Mouse (Mus musculus) right cerebral cortex, postnatal 4 days (tissue): ENCODE data around the gene Stx16.
A peak's percentile ranks its signal among the peaks of the same experiment; 100 is the strongest.

Experiments
- DNase-seq: peaks from one replicate; pipeline ENCODE4 v3.0.0-alpha.2; 2022

Stx16 gene

GRCm38 (mm10) chr2:174075673-174076432 lies at the start of gene Stx16:
Gene Stx16, plus strand, starts transcription at chr2:174076308.
- DNase-seq: peak; percentile 90

GRCm38 (mm10) chr2:174026406-174026805 lies 49.7 kb upstream of the Stx16 start:
- DNase-seq: no peak

DNA sequence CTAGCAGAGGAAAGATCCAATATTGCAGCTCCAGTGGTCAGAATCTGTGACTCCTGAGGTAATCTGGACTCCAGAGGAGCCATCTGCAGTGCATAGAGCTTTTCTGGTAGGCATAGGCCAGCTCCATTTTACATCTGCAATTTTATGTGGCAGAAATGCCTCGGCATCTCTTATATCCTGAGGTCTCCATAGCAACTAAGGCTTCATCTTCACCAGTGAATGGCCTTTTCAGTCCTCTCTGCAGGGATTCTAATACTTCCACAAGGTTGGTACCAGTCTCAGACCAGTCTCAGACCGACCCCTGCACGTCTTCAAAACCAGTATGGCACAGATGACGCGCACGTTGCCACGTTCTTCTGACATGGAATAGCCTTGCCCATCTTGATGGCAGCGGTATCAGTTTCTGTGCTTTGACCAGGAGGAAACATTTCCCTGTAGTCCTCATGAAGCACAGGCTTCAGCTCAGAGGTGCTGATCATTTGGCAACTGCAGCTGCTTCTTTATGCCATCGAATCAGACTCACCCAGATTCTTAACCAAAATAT lies 42.8 kb upstream of the Stx16 start:
- no peak for DNase-seq

- DNase-seq: no peak
These were observed 28.5 kb upstream of the Stx16 start for GRCm38 (mm10) chr2:174047656-174048055.

DNA sequence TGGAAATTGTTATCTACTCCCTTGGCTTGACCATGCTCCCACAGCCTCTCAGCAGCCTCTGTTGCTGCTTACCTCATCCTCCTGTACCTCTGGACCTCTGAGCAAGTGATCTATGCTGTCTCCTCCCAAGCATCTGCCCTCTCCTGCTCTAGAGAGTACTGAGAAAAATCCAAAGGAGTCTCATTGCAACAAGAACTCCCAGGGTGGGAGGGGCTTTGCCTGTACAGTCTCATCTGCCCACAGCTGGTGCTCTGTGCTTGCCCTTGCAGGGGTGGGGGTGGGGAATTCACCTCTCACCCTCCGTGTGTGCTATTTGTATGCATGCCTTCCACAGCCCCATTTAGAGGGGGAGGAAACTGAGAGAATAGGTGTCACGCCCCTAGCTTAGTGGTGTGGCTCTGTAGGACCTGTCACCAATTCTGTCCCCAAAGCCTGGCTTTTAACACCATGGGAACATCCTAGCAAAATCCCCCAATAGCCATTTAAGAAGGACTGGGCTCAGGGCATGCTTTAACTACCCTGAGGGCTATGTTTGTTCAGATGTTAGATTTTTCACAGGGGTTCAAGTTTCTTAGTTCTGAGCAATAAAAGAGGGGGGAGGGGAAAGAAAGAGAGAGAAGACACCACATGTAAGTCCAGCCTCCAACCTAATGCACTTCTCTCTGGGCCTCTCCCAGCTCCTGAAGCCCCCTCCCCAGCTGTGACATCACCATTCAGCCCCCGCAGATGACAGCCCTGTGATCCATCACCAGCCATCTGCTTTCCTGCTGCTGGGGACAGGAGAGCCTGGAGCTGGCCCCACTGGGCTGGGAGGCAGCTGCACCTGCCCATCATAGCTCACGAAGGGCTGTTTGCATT lies 26.4 kb upstream of the Stx16 start:
- DNase-seq: no peak

DNA sequence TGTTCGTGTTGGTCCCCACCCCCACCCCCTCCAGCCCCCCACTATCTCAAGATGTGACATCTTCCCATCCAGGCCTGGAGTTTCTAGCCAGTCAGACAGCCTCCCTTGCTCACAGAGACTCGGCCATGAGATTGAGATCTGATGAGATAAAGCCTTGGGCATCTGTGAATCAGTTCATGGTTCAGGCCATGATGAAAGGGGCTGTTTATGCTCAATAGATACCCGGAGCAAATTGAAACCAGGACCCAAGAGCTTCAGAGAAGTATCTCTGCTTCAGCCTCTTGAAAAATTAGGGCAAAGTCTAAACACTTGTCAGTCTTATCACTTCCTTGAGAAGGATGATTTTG lies 25.8 kb upstream of the Stx16 start:
- DNase-seq: no peak

- DNase-seq: no peak
These were observed 25.0 kb upstream of the Stx16 start for GRCm38 (mm10) chr2:174051081-174051481.

- DNase-seq: no peak
These were observed 21.6 kb upstream of the Stx16 start for GRCm38 (mm10) chr2:174054496-174054895.

DNA sequence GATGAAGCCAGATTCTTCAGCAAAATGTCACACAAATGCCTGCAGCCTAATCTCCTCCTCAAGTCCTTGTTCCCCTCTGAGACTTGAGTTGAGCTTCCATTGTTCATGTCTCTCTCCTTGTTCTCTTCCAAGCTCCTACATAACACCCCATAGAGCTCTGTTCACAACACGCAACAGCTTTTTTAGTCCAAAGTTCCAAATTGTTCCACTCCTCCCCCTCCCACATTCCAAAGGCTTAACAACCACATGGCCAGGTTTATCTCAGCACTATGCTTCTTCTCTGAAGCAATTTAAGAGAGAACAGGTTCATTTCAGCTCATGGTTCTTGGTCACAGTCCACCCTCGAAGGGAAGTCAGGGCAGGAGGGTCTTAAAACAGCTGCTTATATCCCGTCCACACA lies 18.4 kb upstream of the Stx16 start:
- DNase-seq: no peak

GRCm38 (mm10) chr2:174058316-174058939 lies 17.7 kb upstream of the Stx16 start:
- DNase-seq: no peak

- DNase-seq: no peak
These were observed 16.3 kb upstream of the Stx16 start for GRCm38 (mm10) chr2:174059591-174060385.

- DNase-seq: no peak
These were observed 14.9 kb upstream of the Stx16 start for GRCm38 (mm10) chr2:174061219-174061618.

DNA sequence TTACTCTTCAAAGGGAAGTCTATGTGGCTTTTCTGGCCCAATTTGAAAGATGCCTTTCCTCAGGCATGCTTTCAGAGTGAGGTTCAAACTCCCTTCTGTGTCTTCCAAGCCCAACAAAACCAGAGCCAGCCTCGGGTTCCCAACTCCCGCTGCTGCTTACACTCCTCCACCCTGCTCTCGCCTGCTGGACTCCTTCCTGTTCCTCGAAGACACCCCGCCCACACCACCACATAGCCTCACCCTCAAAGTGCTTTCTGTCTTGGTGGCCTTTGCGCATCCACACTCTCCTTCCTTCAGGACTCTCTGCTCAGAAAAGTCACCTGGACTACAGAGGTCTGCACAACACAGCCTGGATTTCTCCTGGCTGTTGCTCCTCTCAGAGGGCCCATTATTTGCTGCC lies 13.0 kb upstream of the Stx16 start:
- no peak for DNase-seq

DNA sequence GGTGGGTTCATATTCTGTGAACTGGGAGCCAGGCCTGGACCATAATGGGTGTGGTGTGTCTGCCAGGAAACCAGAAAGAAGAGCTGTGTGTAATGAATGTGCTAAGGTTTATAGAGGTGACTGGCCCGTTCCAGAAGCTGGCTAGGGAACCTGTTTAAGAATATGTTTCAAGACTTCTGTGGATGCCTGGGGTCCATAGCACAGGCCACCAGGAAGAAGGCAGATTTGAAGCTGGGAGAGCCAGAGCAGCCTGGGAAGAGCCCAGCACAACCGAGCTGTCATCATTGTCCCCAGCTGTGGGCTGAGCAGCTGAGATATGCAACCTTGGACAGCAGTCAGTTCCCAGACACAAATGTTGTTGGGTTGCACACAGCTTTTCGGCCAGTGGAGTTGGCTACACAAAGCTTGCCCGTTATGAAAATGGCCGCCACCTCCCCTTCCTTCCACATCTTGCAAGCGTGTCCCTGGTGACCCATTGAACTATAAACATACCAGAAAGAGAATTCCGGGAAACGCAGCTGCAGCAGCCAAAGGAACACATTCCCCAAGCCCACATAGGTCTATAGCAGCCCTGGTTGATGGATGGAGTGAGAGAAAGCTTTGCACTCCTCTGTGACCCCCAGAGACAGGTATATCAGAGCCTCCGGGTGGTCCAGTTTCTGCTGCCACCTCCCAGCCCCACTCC lies 12.4 kb upstream of the Stx16 start:
- DNase-seq: no peak

DNA sequence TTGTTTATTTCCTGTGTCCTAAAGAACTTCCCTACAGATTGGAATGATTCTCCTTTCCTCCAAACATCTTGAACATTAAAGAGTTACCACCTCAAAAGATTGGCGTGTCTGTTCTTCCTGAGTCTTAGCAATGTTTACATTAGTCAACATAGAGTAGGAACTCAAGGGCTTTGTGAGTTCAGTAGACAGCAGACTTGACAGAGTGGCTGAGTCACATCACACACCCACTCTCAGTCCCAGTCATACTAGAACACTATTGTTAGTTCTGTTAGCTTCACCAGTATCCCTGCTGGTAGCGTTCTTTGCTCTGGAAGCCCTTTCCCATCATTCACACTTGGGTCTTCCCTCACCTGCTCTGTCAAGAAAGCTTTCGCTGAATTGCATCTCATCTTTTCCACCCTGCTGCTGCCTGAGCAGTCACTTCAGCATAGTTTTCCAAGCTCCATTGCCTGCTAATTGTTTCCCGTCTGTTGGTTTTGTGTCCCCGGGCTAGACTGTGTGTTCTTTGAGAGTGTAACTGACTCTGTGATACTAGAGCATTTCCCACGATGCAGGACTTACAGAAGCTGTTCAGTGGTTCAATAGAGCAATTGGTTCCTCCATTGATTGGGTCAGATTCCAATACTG lies 8.2 kb upstream of the Stx16 start:
- no peak for DNase-seq

GRCm38 (mm10) chr2:174069532-174070049 lies 6.5 kb upstream of the Stx16 start:
- DNase-seq: no peak

DNA sequence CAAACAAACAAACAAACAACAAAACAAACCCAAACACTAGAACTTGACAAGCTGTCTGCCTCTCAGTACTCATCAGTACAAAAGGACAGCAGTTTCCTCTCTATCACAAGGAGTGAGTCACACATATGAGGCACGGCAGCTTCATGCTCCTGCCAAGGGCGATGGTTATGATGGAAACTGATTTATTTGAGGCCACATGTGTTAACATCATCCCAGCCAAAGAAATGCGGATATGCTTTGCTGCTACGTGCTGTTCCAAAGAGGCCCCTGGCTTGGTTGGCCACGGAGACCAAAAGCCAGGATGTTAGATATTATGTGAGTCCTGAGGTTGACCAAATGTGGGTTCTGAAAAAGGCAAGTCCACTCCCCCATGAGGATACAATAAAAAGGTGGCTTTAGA lies 4.7 kb upstream of the Stx16 start:
- no peak for DNase-seq

DNA sequence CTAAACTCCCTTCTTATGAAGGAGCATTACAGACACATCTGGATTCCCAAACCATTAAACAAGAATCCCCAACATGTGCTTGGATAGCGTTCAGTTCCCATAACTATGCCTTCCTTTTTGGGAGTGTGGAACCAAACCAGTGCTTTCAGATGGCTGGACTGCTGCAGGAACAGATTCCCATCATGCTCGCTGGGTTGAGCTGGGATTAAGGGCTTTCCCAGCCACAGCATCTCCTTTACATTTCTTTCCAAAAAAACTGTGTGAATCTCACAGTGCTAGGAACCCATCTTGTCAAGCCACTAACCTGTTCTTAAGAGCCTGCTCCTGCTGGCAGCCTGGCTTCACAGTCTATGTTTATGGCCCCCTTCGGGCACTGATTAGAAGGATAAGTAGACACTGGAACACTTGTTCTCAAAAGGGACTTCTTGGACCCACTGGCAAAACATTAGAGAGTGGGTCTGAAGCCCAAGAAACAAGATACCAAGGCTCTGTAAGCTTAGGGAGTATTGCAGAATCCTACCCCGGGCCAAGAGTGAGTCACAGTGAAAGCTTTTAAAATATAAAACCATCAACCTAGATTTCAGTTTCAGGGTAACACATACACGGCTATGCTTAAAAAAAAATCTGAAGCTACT lies 2.8 kb upstream of the Stx16 start:
- no peak for DNase-seq

DNA sequence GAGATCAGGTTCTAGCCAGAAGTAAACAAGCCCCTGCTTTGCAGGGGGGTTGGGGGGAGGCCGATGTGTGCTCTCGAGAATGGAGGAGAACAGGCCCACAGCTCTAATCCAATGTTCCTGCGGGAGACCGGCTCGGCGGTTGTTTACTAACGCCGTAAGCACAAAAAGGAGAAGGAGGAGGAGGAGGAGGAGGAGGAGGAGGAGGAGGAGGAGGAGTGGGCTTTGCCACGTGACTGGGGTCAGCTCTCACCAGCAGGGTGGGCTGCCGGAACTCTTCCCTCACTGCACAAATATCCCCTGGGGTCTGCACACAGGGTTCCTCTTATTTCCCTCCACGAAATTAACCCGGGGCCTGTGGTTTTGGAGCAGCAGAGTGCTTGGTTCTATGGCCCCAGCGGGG lies 1.5 kb upstream of the Stx16 start:
- peak; percentile 52 for DNase-seq

DNA sequence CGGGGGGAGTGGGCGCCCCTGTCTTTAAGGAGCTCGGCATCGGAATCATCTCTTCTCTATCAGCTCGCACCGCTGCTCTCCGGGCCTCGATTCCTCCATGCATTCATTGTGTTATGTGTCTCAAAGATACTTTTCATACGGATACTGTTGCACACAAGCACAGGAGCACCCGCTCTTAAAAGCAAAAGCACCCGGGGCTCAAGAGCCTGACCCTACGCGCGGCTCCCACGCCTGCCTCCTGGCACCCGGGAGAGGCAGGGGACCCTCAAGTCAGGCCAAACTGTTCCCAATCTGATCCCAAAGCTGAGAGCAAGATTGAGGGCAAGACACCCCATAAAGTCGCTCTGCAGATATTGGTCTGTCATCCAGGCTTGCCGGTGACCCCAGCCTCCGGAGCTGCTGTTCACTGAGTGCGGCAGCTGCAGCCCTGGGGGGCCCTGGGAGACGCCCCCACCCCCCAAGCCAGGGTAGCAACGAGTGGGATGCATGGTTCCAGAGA lies 987 bp upstream of the Stx16 start:
- DNase-seq: peak; percentile 15

DNA sequence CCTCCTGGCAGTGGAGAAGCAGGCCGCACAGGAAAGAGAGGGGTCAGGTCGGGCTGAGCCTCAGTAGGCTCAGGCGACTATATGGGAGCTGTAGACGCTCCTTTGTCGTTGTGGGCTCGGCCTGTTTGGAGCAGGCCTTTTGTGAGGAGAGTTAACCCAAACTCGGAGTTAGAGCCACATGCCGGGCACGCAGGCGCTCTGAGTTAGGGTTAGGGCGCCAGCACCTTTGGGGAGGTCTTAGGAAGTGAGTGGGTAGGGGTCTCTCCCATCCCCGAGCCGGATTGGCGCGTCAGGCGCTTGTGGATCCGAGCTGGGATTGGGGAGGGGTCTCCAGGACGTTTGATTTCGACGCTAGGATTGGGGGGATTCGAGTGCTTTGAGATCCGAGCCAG lies 321 bp downstream of the Stx16 start:
- peak; percentile 80 for DNase-seq
